Mouse (Mus musculus) heart, adult 18-20 months (tissue): ENCODE data around the gene Ptgr1. TPM values are rescaled to one million over a fixed set of nuclear protein-coding genes. Genes with fewer than 3 reads are reported as not detected.
A peak's percentile ranks its signal among the peaks of the same experiment; 100 is the strongest.

Source experiments
- DNase-seq, 2 experiments: peaks; one replicate each; pipeline ENCODE4 v3.0.0; 2021 to 2022; ENCODE audit warnings: mixed read lengths in 1 of 2
- long read RNA-seq, 2 experiments: library from polyadenylated mRNA; stranded (forward); transcript quantifications; one replicate each; pipeline ENCODE4 v2.0.0; 2021
- total RNA-seq, 2 experiments: library from RNA; stranded (reverse); gene quantifications; 2 replicates each; pipeline ENCODE4 v1.2.3; 2021

Gene Ptgr1
- total RNA-seq = 1 to 10 TPM; 3.0 to 3.7 TPM
- long read RNA-seq, experiment 1, partial matches to known transcripts = 0 of 4 reads
- long read RNA-seq, experiment 1, other reads (novel, unspliced or antisense) = 3 of 4 reads
- long read RNA-seq, experiment 2, partial matches to known transcripts = 0 of 2 reads
- long read RNA-seq, experiment 2, other reads (novel, unspliced or antisense) = 2 of 2 reads

- DNase-seq = peak; percentile 87 to 89
Measured at GRCm38 (mm10) chr4:58986540-58987190, at the start of gene Ptgr1. Gene Ptgr1, minus strand, starts transcription at chr4:58987119.

GRCm38 (mm10) chr4:59035786-59036350 lies 48.9 kb upstream of the Ptgr1 start:
- no peak for DNase-seq

GRCm38 (mm10) chr4:59034918-59035785 lies 48.2 kb upstream of the Ptgr1 start, which contains the start of gene Gng10:
Gene Gng10, plus strand, starts transcription at chr4:59035088.
- peak; percentile 72 to 77 for DNase-seq

- no peak for DNase-seq
Measured at GRCm38 (mm10) chr4:59034325-59034917, 47.5 kb upstream of the Ptgr1 start.

GRCm38 (mm10) chr4:59016922-59017321 lies 30.0 kb upstream of the Ptgr1 start:
- DNase-seq = no peak

- DNase-seq = no peak
Measured at GRCm38 (mm10) chr4:59015181-59015580, 28.3 kb upstream of the Ptgr1 start.

- DNase-seq = no peak
Measured at GRCm38 (mm10) chr4:59011446-59011845, 24.5 kb upstream of the Ptgr1 start.

- DNase-seq = no peak
Measured at GRCm38 (mm10) chr4:59009696-59010095, 22.8 kb upstream of the Ptgr1 start.

- no peak for DNase-seq
Measured at GRCm38 (mm10) chr4:59009186-59009585, 22.3 kb upstream of the Ptgr1 start.

GRCm38 (mm10) chr4:59007974-59008373 lies 21.1 kb upstream of the Ptgr1 start:
- DNase-seq = no peak

GRCm38 (mm10) chr4:59007016-59007415 lies 20.1 kb upstream of the Ptgr1 start:
- no peak for DNase-seq

- DNase-seq = no peak
Measured at GRCm38 (mm10) chr4:59006211-59006610, 19.3 kb upstream of the Ptgr1 start.

GRCm38 (mm10) chr4:59003806-59004200 lies 16.9 kb upstream of the Ptgr1 start:
- no peak for DNase-seq

- DNase-seq = peak; percentile 92 to 96
Measured at GRCm38 (mm10) chr4:59002948-59003805, 16.3 kb upstream of the Ptgr1 start, which contains the start of gene Gm20503. Gene Gm20503, plus strand, starts transcription at chr4:59003210.

- DNase-seq = no peak
Measured at GRCm38 (mm10) chr4:59000614-59001013, 13.7 kb upstream of the Ptgr1 start.

- DNase-seq = peak; percentile 73 to 86
Measured at GRCm38 (mm10) chr4:58999686-59000085, 12.8 kb upstream of the Ptgr1 start.

GRCm38 (mm10) chr4:58998688-58999087 lies 11.8 kb upstream of the Ptgr1 start:
- no peak for DNase-seq

- DNase-seq = no peak
Measured at GRCm38 (mm10) chr4:58997081-58997480, 10.2 kb upstream of the Ptgr1 start.

- DNase-seq = no peak
Measured at GRCm38 (mm10) chr4:58995251-58995693, 8.4 kb upstream of the Ptgr1 start.

GRCm38 (mm10) chr4:58994762-58995161 lies 7.8 kb upstream of the Ptgr1 start, which contains the start of gene Dnajc25:
Gene Dnajc25, plus strand, starts transcription at chr4:58995062.
- DNase-seq = no peak

GRCm38 (mm10) chr4:58992195-58992594 lies 5.3 kb upstream of the Ptgr1 start:
- no peak for DNase-seq
